Mouse (Mus musculus): ENCODE measurements around the gene Stac3. TPM values are rescaled to one million over a fixed set of nuclear protein-coding genes. Genes with fewer than 3 reads are reported as not detected.

Gene Stac3
- total RNA-seq (2021) (1 to 10 TPM in 1 of 2 experiments, under 1 TPM in 1; 0.93 to 1.8 TPM), polyA plus RNA-seq (2012; rRNA removed) (1.5 and 2.5 TPM in 2 replicates)
- long read RNA-seq: 0 reads

DNA sequence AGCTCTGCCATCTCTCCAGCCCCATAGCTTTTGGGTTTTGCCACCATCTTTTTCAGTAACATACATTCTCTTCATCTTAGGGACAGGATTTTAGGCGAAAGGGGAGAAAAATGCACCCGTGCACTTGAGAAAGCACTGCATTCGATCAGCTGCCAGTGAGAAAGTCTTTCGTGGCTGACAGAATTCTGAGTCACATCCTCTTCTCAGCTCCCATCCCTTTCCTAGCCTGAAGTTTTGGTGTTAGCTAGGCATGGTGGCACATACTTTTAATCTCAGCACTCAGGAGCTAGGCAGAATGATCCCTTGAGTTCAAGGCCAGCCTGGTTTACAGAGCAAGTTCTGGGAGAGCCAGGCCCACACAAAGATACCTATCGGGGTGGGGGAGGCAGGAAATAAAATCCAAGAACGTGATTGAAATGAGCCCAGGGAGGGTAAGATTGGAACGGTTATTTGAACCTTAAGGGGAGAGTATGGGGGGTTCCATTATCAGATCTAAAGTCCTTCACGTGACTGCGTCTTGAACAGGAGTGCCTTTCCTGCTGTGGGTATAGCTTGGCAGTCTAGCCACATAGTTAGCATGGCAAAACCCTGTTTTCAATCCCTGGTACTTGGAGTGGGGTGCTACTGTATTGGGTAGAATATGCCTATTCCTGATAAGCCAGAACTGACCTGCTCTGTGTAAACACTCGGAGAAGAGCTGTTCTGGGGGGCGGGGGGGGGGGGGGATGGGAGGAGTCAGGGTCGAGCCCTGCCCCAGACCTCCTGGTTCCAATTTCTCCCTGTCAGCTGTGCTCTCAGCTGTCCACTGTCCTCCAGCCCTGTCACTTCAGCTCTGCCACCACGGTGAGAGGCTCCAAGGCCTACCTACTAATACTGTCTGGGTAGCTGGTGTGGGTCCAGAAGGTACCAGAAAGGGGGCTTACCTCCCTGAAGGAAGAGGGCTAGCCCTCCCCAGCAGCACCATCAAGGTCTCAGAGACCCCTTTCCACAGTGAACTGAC is at the start of gene Stac3:
Gene Stac3 (plus strand): TSS at position 793 of the 1,000 bp plus-strand sequence.
- DNase-seq: no peak

DNA sequence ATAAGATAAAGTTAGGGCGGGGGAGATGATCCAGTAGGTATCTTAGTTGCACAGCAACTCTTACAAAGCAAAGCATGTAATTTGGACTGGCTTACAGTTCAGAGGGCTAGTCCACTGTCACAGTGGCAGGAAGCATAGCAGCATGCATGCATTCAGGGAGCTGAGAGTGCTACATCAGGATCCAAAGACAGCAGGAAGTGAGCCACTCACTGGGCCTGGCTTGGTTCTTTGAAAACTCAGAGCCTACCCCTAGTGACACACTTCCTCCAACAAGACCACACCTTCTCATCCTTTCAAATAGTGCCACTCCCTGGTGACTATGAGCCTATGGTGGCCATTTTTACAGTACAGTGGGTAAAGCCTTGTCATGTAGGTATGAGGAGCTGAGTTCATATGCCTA is 47.8 kb upstream of the Stac3 start:
- no peak for DNase-seq

DNA sequence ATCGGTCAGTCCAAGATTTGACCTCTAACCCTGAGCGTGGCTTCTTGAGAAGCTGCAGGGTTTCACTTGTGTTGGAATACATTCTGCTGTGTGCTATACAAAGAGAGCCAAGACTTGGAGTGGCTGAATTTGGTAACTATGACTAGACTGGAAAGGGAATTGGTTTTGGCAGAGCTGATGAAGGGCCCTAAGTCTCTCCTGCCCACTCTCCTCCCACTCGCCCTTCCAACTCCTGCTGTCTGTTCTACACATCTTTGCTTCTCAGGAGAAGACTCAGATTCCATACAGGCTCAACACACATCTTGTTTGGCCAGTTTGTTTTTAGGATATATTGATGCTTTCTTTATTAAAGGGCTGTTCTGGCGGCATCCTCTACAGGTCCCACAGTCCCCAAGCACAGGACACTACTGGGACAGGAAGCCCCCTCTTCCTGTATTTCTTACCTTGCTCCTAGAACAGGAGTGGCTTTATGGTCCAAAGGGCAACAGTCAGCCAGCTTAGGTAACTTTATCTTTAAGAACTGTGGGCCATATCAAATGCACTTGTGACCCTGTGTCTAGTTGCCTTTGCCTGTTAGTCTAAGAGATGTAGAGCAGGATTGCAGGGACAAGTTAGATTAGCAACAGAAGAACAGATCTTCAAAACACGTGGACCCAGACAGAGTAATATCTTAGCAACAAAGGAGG is 38.9 kb upstream of the Stac3 start:
- no peak for DNase-seq

DNA sequence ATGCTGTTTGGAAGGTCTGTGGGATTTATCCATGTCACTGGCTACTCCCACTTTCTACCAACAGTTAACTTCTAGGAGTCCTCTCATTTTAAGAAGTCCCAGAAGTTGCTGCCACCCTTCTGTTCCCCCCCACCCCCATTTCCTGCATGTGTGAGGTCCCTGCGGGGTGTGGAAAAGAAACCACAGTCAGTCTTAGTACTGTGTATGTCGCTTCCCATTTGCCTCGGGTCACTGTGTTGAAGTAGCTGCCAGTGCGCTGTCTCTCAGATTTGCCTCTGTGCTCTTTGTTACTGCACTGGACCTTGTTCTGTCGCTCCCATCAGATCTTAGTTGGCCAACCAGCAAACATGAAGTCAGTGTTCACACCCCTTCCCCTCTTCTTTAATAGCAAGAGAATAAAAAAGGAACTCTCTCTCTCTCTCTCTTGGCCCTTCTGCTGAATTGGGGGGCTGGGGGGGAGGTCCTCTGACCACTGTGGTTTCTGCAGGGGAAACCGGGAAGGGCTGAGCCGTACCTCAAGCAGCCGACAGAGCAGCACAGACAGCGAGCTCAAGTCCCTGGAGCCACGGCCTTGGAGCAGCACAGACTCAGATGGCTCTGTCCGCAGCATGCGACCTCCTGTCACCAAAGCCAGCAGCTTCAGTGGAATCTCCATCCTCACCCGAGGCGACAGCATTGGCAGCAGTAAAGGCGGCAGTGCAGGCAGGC is 30.1 kb upstream of the Stac3 start:
- no peak for DNase-seq

DNA sequence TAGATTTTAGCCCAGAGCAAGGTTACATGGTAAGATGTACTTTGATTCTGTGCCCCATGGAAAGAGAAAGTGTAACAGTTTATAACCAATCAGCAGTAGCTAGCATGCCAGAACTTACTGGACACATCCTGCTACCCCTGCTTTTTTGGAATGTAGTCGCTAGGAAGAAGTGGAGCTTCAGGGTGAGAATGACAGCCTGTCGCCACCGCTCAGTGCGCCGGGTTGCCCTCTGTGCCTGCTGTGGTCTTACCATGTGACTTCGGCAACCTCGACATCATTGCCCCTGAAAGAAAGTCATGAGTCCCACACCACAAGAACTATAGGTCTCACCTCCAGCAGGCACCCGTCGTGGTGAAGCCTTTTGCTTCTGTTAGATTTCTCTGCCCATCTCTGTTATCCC is 28.8 kb upstream of the Stac3 start:
- DNase-seq: no peak

DNA sequence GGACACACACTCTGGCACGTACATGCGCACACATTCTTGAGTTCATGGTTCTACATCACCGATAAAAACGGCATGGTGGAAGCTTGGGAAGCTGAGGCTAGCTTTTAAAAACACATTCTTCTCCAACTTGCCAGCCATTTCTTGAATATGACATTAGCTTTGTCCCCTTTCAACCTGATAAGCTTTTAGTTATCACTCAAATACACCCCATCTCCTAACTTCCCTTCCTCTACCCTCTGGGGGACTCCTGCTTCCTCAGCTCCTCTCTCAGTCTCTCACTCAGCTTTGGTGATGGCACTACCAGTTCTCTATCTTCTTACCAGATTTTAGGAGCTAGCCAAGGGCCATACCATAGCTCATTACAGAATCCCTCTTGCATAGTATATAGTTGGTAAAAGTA is 26.3 kb upstream of the Stac3 start:
- DNase-seq: no peak

DNA sequence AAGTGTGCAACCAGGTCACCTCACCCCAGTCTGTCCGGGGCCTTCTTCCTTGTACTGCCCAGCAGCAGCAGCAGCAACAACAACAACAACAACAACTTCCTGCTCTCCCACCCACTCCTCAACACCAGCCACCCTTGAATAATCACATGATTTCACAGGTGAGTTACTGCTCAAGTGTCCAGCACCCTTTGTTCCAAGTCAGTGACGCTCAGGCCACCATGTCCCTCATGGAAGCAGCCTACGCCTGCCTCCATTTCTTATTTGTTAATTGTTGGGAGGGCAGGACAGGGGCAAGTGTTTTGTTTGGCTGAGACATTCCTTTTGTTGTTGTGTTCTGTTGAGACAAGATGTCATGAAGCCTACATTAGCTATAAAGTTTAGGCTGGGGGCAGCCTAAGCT is 24.9 kb upstream of the Stac3 start:
- no peak for DNase-seq

DNA sequence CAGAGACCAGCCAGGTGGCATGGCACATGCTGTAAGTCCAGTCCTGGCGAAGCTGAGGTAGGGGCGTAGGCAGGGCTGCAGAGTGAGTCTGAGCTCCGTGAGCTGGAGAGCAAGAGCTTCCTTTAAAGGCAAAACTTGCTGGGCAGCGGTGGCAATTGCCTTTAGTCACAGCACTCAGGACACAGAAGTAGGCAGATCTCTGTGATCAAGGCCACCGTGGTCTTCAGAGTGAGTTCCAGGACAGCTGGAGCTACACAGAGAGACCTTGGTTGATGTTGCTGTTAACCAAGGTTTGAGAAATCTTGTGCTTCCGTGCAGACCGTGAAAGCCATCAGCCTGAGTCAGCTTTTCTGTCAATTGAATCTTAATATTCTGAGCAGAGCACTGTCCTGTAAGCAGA is 24.2 kb upstream of the Stac3 start:
- peak; percentile 79 for DNase-seq

DNA sequence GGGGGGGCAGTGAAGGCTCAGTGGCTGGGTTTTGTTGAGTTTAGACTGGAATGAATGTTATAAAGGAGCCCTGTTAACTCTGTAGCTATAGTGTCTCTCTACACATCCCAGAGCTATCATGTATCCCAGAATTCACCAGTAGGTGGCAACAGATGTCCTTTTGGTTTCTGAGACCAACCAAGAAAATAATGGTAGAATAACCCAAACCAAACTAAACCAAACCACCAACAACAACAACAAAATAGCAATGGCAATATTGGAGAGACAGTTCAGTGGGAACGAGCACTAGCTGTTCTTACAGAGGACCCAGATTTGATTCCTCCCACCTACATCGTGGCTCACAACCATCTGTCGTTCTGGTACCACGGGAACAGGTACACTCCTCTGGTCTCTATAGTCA is 22.4 kb upstream of the Stac3 start:
- peak; percentile 44 for DNase-seq

DNA sequence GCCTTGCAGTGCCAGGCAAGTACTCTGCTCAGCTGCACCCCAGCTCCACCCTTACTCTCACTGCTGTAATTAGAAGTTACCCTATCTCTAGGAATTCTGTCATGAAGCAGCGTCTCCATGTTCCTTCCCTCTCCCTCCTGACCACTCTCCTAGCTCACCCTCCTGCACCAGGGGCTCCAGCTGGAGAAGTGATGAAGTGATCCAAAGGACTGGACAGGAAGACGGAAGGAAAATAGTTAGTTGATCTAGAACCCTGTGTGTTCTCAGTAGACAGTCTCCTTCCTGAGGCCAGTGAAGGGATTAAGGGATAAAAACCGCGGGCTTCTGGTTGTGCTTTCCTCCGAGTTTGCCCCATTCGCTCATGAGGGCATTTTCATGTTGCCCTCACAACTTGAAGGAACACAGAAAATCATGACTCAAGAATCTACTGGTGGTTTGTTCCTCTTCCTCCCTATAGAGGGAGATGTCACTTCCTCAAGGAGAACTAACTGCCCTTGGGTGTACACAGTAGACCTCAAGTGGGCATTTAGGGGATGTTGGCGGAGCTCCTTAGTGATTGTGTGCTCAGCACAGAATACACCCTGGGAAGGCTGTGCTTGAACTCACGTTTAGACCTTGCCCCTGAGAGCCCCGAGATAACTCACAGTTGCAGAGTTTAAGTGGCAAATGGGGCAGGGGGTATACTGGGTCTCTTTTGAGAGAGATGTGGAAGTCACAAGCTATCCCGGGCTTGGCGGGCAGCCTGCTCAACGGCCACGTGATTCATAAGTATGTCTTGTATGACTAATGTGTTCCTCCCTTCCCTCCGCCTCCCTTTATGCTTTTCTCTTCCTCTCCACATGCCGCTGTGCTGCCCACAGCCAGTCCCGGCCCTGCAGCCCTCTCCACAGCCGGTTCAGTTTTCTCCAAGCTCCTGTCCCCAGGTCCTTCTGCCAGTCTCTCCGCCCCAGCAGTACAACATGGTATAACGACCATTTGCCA is 20.4 kb upstream of the Stac3 start:
- DNase-seq: peak; percentile 87

DNA sequence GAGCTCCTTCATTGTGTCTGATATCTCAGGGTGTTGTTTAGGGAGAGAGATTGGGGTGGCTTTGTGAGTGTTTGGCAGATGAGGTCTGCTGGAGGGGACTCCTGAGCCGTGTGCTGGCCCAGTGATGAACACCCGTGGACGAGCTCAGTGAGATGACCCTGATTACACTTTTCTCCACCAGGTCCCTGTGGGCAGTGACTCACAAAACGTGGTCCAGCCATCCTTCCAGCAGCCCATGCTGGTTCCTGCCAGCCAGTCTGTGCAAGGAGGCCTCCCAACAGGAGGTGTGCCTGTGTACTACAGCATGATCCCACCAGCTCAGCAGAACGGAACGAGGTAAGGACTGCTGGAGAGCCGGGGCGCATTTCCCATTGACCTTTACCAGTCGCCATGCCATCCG is 16.3 kb upstream of the Stac3 start:
- no peak for DNase-seq

DNA sequence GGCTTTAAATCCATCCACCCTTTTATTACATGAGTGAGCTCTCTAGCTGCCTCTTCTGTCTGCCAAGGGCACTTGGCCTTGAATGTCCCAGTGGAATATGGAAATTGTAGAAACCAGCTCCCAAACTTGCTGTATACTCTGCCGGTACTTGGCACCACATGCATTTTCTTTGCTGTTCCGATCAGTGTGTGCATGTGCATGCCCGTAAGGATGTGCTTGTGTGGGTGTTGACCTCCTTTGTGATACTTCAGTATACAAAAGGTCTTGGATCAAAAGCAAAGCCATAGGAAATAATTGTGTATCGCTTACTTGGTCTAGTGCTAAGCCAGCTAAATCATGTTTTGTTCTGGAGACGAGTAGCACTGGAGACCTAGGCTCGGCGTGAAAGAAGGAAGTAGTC is 12.6 kb upstream of the Stac3 start:
- DNase-seq: no peak

DNA sequence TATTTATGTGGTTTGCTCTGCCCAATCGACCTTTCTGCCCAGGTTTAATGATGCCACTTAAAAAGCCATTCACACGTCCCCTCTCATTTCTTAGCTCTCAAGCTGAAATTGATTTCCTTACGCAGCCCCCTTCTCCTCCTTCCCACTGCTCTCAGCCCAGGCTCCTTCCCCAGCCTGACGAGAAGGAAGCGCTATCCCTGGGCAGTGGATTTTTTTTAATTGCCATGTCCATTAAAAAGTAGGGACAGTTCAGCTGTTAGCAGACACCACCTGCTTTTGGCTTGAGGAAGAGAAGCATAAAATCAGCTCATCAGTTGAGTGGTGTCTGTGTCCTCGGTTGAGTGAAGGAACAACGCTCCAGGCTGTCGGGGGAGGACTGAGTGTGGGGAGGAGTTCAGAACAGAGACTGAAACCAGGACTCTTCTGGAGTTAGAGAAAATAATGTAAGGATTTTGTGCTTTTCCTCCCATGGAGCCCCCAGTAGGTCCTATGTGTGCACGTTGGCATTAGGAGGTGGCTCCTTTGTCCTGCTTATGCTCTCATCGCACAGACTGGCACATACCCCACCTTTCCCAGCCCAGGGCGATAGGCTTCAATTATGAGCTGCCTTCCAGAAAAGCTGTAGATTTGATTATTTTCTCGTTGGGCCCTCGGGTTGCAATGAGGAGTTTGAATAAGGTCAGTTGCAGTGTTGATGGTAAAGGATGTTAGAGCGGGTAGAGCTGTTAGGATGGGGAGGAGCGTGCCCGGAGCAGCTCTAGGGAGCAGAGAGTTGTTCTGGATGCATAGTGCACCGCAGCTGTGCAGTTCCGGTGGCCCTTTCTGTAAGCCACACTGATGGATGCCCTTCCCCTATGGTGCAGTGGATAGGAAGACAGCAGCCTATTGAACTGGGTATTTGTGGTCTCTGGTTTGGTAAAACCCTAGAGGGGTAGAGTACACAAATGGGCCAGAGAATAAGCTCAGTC is 11.0 kb upstream of the Stac3 start:
- no peak for DNase-seq

DNA sequence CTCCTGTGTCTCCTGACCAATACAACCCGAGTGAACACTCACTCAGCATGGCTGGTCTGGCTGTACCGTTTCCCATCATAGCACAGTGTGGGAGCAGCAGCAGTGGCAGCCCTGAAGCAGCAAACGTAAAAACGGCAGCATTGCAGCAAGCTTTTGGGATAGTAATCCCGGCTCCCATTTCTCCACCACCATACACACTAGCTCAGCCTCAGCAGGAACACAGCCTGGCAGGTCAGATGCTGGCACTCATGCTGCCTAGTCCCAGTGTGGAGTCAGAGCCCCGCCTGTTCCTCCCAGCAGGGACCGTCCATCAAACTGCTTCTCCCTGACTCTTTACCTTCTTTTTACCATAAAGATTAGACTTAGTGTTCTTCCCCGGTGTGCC is 10.4 kb upstream of the Stac3 start:
- no peak for DNase-seq

DNA sequence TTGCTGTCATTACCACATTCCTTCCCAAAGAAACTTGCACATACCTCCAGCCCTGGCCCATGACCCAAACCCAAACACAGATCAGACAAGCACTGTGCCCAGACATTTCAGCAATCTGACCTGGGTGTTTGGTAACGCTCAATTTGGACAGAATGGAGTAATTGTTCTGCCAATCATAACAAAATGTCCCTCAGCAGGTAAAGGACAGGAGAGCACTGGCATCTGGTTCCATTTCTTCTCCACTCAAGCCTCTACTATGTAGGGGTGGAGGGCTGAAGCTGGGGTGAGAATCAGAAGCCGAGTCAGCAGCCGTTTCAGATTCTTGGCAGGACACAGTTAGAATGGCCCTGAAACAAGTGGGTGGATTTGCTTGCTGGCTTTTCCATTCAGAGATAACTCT is 9.4 kb upstream of the Stac3 start:
- peak; percentile 65 for DNase-seq

DNA sequence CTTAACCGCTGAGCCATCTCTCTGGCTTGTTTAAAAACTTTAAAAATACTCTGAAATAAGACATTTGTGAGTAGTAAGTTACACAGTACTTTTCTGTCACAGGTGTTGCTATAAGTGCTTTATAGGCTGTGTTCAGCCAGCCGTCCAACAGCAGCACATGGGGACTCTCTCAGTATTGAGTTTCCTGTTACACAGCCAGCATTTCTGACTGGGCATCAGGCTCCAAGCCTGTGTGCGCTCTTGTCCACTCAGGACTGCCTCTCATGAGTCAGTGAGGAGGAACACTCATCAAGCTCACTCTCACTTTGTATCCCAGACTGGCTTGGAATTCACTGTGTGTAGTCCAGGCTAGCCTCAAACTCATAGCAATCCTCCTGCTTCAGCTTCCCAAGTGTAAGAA is 5.3 kb upstream of the Stac3 start:
- no peak for DNase-seq

DNA sequence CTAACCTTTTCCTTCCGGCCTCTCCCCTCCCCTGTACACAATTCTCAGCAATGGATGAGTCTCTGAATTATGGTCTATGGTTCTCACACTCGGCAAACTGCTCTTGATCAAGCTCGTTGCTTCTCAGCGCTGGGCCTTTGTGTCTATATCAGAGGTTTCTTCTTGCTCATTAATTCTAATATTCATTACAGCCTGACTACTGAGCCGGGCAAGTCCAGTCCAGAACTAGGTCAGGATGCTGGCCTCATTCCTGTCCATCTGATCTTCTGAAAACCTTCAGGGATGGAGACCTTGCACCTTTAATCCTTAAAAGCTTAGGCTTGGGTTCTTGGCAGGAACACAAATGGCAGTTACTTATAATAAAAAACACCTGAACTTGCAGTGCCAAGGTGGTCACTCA is 2.0 kb upstream of the Stac3 start:
- DNase-seq: no peak

DNA sequence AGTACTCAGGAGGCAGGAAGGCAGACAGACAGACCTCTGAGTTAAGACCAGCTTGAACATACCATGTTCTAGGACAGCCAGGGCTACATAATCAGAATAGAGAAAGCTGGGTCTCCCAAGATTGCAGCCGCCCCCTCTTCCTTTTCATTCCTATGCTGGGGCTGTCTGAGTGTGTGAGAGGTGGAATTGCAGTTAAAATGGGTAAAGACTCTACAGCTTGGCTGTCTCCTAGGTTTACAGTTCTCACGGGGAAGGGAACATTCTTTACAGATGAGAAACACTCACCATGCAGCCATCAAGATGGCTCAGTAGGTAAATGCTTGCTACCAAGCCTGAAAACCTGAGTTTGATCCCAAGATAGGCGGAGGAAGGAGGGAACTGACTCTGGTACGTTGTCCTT is 1.4 kb upstream of the Stac3 start:
- DNase-seq: no peak

DNA sequence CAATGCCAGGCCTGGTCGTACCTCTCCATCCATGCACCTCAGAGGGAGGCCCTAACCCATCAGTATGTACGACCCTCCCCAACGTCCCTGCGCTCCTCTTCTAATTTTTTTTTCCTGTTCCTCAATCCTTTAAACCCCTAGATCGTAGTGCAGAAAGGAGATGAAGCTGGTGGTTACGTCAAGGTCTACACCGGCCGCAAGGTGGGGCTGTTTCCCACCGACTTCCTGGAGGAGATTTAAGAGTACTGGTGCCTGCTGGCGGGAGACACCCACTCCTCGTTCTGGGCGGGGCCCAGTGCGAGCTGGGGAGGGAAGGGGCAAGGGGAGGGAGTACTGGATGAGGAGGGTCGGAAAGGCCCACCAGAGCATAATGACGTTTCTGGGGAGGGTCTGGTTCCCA is 6.8 kb downstream of the Stac3 start:
- DNase-seq: peak; percentile 57
